Mouse (Mus musculus) forebrain, embryonic 13.5 days (tissue): Measurements from ENCODE around the gene Fxyd1. TPM values are rescaled to one million over a fixed set of nuclear protein-coding genes. Genes with fewer than 3 reads are reported as not detected.

ENCODE experiments used
- microRNA-seq: library from miRNA; unstranded; fragments of <30 nt; microRNA quantifications from one replicate; pipeline ENCODE4, GENCODE M21; 2016
- polyA plus RNA-seq: library from polyadenylated mRNA; unstranded; fragments of >200 nt; fragmentation: Nextera tagmentation; extraction: Ambion mirVana; gene quantifications from 2 replicates; pipeline ENCODE4 v1.2.1, GENCODE M21; 2015

Gene Fxyd1
- polyA plus RNA-seq, 1 experiment from 2014 or later = 2.5 TPM

Small RNA genes within 50 kb of the gene (microRNA-seq; reads per million reads assigned to microRNA genes)
- not detected for gene Mir7050

Other genes starting within 250 kb of the Fxyd1 start
- gene Ffar2, start 233.4 kb downstream of the Fxyd1 start, polyA plus RNA-seq = 0.09 TPM in 1 of 2 replicates, not detected in the other
- gene Ffar3, start 201.0 kb downstream of the Fxyd1 start, polyA plus RNA-seq = not detected in 2 replicates
- not detected in 2 replicates for gene Ffar1, start 195.6 kb downstream of the Fxyd1 start, polyA plus RNA-seq
- gene Cd22, start 176.9 kb downstream of the Fxyd1 start, polyA plus RNA-seq = not detected in 2 replicates
- gene Mag, start 142.3 kb downstream of the Fxyd1 start, polyA plus RNA-seq = 0.58 and 0.64 TPM in 2 replicates
- gene Hamp2, start 132.5 kb downstream of the Fxyd1 start, polyA plus RNA-seq = not detected in 2 replicates
- not detected in 2 replicates for gene Hamp, start 113.2 kb downstream of the Fxyd1 start, polyA plus RNA-seq
- 23.9 and 24.4 TPM in 2 replicates for gene Usf2, start 100.4 kb downstream of the Fxyd1 start, polyA plus RNA-seq
- 17.8 and 22.2 TPM in 2 replicates for gene Lsr, start 83.7 kb downstream of the Fxyd1 start, polyA plus RNA-seq
- gene Fam187b, start 83.4 kb downstream of the Fxyd1 start, polyA plus RNA-seq = 0.58 and 0.74 TPM in 2 replicates
- gene Fxyd5, start 14.7 kb downstream of the Fxyd1 start, polyA plus RNA-seq = 11.5 and 12.2 TPM in 2 replicates
- gene Fxyd7, start 5.7 kb downstream of the Fxyd1 start, polyA plus RNA-seq = 19.8 and 33.0 TPM in 2 replicates
- 0.19 and 0.26 TPM in 2 replicates for gene Lgi4, start 2.1 kb upstream of the Fxyd1 start, polyA plus RNA-seq
- gene Fxyd3, start 19.5 kb upstream of the Fxyd1 start, polyA plus RNA-seq = 0.08 TPM in 1 of 2 replicates, not detected in the other
- not detected in 2 replicates for gene Hpn, start 58.1 kb upstream of the Fxyd1 start, polyA plus RNA-seq
- gene Scn1b, start 69.8 kb upstream of the Fxyd1 start, polyA plus RNA-seq = 1.1 and 1.3 TPM in 2 replicates
- 171 and 189 TPM in 2 replicates for gene Gramd1a, start 98.7 kb upstream of the Fxyd1 start, polyA plus RNA-seq
- gene Scgb2b2, start 233.3 kb upstream of the Fxyd1 start, polyA plus RNA-seq = not detected in 2 replicates
- gene Scgb1b2, start 234.6 kb upstream of the Fxyd1 start, polyA plus RNA-seq = not detected in 2 replicates